Mouse (Mus musculus) erythroid progenitor cell, adult 5-6 weeks (primary cell): ENCODE results near the gene Pdlim4. TPM values are rescaled to one million over a fixed set of nuclear protein-coding genes. Genes with fewer than 3 reads are reported as not detected.

Source experiments
- ATAC-seq: replicated peaks from 2 replicates; pipeline ENCODE4 v1.8.0; 2016; ENCODE audit warnings: moderate number of reproducible peaks, mild to moderate bottlenecking, moderate TSS enrichment, inconsistent platforms; ENCODE audit not compliant: poor library complexity, low FRiP score, severe bottlenecking
- total RNA-seq, 2 experiments: library from RNA; stranded (forward) in 1 of 2; stranded (reverse) in 1 of 2; fragments of 150-400 nt in 1 of 2; fragments of 186-747, 209-891 nt in 1 of 2; gene quantifications; 2 replicates each; pipeline versions ENCODE4 v1.2.3 to v1.2.4; 2015 to 2017; ENCODE audit warnings: low replicate concordance in 2 of 2

Gene Pdlim4
- total RNA-seq (2015; ENCODE audit: low replicate concordance) (not detected in 2 replicates), total RNA-seq (2017; ENCODE audit: low replicate concordance) (not detected in 2 replicates)

DNA sequence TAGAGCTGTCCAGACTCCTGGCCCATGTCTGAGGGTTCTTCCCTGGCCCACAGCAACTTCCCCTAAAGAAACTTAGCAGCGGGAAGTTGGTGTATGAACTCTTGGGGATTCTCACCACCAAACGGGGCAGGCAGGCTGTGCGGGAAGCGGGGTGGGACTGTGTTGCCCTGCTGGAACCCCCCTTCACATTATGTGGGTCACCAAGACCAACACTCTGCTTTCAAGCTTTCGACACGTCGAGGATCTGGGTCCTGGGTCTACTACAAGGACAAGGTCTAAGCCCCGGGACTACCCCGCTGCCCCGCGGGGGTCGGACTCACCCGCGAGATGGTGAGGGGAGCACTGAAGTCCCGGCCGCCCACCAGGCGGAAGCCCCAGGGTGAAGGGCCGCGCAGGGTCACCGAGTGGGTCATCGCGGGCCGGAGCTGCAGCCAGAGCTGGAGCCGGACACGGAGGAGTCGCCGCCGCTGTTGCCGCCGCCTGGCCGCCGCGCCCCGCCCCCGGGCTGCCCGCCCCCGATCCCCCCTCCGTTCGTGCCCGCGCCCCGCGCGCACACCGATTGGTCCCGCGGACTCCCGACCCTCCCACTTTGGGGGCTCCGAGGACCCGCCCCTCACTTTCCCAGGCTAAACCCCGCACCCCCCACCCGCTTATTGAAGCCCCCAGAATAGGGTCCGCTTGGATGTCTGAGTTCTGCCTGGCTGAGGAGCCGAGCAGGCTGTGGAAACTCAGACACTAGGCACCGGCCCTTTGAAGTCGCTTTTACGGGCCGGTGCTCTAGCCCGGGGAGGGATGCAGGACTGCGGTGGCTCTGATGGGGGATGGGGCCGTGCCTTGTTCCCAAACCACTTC is at the start of gene Pdlim4:
TSS of gene Pdlim4 (minus strand) at position 495 of the 852 bp plus-strand sequence.
- no peak for ATAC-seq

- ATAC-seq: no peak
Measured at GRCm38 (mm10) chr11:54117096-54117495, 48.3 kb upstream of the Pdlim4 start.

DNA sequence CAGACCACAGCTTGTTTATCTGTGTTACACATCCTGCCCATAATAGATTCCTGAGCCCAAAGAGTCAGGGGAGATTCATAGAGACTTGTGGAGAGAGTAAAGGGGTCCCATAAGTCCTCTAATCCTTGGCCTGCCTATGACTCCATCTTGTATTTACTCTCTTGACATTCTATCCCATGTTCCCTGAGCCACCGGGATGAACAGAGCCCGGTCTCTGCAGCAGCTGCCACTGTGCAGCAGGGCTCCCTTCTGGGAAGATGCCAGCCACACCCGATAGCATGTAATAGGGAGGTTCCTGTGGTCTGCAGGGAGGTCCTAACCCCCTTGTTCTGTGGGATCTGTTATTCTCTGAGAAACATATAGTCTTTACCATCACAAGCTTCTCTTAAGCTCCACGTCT is 47.6 kb upstream of the Pdlim4 start:
- no peak for ATAC-seq

- no peak for ATAC-seq
Measured at GRCm38 (mm10) chr11:54115911-54116310, 47.1 kb upstream of the Pdlim4 start.

DNA sequence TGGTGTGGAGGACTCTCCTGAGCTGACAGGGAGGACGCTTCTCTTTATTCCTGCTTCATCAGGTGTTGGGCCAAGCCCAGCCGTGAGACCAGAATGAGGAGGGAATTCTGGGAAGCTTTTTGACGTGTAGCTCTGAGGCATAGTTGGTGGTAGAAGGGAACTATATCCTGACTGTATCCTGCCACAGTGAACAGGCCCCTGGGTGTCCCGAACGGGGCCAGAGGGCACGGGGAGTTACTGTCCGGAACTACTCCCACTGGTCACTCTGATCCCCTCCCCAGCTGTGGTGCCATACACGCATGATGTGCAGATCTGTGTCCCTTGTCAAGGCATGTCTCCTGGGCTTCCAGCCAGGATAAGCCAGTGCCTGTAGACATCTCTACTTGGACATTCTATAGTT is 46.5 kb upstream of the Pdlim4 start:
- ATAC-seq: no peak

- ATAC-seq: no peak
Measured at GRCm38 (mm10) chr11:54114746-54115145, 45.9 kb upstream of the Pdlim4 start.

DNA sequence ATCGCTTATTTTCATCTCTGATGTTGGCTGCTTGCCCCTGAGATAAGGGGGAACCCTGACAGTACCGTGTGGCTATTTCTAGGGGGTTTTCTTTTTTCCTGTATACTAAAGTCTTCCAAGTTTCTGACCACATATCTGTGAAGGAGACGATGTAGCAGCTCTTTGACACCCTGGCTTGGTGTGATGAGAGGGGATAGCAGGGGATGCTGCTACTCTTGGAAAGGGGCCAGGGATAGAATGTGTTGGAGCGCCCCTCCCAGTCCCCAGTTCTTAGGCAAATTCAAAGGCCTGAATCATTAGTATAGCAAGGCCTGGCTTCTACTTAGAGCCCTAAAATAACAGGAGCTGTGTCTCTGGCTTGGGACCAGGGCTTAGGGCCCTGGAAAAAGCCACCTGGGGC is 44.5 kb upstream of the Pdlim4 start:
- no peak for ATAC-seq

- no peak for ATAC-seq
Measured at GRCm38 (mm10) chr11:54112920-54113319, 44.1 kb upstream of the Pdlim4 start.

DNA sequence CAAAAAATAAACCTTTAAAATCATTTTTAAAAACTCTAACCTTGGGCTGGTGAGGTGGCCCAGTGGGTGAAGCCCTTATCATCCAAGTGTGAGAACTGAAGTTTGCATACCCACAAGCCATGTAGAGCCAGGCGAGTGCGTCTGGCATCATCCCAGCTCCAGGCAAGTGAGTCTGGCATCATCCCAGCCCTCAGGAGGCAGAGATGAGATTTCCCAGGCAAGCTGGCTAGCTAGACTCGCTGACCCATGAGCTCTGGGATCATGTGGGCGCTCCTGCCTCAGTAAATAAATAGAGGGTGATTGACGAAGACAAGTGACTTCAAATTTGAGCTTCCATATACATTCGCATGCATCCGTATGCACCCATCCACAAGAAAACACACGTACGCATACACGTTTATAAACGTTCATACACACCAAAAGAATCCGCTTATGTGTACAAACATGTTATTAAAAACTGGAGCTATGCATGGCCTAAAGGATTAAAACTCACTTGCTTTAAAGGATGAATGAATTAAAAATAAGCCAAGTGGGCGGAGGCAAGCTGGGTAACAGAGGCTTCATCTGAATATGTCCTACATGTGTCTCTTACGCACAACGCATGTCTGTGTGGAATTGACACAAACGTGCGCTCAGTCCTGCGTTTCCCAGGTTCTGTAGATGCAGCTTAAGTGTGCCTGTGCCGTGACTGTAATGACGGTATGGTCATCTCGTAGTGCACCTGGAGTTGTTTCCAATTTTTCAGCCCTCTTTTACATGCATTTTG is 43.3 kb upstream of the Pdlim4 start:
- ATAC-seq: no peak

- ATAC-seq: no peak
Measured at GRCm38 (mm10) chr11:54111291-54111690, 42.5 kb upstream of the Pdlim4 start.

- no peak for ATAC-seq
Measured at GRCm38 (mm10) chr11:54108894-54109293, 40.1 kb upstream of the Pdlim4 start.

DNA sequence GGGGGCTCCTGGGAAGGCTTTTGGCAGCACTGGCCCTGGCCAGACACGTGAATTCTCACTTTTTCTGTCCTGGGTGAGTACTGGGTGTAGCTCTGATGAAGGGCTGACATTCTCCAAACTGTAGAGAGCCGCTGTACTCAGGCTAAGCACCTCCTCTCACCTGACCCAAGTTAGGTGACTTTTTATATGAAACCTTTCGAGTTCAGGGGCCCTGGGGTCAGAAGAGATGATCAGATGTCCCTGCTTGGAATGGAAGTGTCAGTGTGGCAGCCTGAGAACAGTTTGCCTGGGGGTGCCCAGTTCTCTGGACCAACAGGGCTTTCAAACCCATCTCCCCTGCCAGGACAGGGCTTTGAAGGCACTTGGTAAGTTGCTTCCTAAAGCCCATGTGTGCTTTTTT is 39.3 kb upstream of the Pdlim4 start:
- ATAC-seq: no peak

GRCm38 (mm10) chr11:54107239-54107638 is 38.4 kb upstream of the Pdlim4 start:
- ATAC-seq: no peak

DNA sequence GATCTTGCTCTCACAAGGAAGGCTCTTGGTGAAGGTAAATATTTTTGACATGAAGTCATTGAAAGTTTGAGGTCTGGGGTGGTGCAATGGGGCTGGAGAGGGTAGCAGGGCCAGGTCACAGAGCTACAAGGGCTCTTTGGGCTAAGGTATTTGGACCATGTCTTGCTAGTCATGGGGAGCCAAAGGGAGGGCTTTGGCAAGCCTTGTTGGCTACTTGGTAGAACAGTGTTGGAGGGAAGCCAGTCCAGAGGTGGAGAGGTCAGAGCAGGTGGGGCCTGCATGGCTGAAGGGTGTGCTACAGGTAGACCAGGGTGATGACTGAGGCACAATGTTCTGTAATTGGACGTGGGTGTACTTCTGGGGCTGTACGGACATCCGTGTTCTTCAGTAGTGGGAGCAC is 37.9 kb upstream of the Pdlim4 start:
- ATAC-seq: no peak

DNA sequence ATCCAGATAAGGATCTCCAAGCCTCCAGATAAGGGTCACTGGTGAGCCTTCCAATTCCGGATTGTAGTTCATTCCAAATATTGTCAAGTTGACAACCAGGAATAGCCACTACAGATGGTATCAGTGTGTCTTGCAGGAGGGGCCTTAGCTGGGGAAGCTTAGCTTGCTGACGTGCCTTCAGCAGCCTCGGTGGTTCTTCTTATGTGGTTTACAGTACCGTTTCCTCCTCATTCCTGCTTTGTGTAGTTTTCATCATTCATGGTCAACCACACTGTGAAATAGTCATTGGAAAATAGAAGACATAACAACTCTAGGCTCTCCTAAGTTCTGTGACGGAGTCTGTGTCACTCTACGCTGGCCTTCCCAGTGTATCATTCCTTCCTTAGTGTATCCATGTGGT is 36.2 kb upstream of the Pdlim4 start:
- ATAC-seq: no peak

- ATAC-seq: no peak
Measured at GRCm38 (mm10) chr11:54102706-54103449, 34.1 kb upstream of the Pdlim4 start.

- ATAC-seq: no peak
Measured at GRCm38 (mm10) chr11:54101701-54102100, 32.9 kb upstream of the Pdlim4 start.

GRCm38 (mm10) chr11:54100692-54101591 is 32.1 kb upstream of the Pdlim4 start:
- no peak; the same call in 1 of the 2 replicates for ATAC-seq

DNA sequence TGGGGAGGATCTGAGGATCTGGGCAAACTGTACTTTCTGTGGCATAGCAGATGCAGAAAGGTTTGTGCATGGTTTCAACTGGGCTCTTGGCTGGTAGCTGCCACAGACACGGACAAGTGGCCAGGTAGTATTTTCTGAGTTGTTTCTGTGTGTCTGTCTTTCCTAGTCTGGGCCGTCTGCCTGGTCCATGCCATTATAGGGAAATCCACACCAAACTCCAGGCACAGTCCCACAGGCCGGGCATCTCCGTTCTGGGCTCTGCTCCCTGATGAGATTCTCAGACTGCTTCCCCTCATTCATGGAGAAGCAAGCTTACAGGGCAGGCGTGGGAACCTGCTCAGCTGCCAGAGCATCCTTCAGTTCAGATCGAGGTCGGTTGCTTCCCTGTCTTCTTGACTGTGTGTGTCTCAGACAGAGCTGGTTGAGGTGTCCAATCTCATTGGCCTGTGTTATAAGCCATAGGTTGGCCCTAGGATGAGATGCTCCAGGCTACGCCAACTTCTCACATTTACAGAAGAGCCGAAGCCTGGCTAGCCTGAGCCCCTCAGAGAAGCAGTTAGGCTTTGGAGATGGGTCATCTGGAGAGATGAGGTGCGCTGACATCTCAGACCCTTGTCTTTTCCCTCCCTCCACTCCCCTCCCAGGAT is 31.4 kb upstream of the Pdlim4 start, which contains the start of gene P4ha2:
TSS of gene P4ha2 (plus strand) at position 51 of the 647 bp plus-strand sequence.
- no peak for ATAC-seq
